Mouse (Mus musculus) spleen, postnatal 36 days (tissue): Measurements from ENCODE around the gene Ift20.
"Not testable (repeated sequence)": the region's sequence is repeated elsewhere in the genome, so short reads cannot be mapped to it uniquely, and the experiment has no call there.

Experiments used
- DNase-seq, 2 experiments: peaks; one replicate each; pipeline ENCODE4 v3.0.0; 2022; ENCODE audit warnings: low spot score in 2 of 2, mixed read lengths in 1 of 2

The Ift20 gene

DNA sequence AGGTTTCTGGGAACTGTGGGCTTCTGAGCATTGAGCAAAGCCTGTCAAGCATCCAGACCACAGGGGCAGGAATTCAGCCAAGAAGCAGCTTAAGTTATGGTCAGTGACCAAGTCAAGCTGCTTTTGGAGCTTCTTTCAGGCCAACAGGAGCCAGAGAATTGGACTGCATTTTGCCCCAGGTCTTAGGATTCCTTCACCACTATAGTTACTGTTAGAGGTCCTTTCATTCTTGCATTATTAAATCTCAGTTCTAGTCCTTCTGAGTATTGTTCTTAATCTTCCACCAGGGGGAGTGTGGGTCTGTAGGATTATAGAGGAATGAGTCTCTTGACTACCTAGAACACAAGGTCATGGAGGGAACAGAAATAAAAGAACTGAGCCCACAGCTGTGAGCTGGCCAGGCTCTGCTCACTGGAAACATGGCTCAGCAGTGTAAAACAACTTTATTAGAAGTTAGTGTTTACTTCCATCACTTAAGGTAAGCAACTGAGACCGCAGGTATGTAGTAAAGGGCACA is 13.6 kb upstream of the Ift20 start:
- no peak for DNase-seq

DNA sequence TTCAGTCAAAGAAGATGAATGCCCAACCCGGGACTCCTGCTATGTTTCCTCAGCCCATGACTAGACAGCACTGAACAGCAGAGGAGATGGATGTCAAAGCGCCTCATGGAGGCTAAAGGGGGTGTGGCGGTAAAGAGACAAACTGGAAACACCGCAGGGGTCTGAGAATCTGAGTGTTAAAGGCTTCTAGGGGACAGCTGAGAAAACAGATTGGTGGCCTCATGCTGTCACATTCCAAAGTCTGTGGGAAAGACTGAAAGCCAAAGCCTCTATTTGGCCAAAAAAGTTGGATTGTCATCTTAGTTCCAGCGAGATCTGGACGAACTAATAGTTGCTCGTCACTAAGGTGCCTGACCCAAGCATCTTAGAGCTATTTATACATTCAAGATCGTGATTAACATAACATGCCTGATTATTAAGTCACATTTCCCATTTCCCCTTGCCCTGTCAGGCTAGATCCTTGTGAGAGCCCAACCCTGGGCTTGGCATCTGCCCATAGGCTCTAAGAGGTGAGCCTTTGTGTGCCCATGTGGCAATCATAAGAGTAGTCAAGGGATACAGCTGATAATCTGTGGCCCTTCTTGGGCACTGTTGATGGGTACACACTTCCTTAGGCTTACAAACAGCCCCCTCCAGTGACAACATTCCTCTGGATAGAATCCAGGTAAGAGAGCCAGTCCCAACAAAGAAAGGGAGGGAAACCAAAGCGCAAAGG is 12.8 kb upstream of the Ift20 start:
- no peak for DNase-seq

DNA sequence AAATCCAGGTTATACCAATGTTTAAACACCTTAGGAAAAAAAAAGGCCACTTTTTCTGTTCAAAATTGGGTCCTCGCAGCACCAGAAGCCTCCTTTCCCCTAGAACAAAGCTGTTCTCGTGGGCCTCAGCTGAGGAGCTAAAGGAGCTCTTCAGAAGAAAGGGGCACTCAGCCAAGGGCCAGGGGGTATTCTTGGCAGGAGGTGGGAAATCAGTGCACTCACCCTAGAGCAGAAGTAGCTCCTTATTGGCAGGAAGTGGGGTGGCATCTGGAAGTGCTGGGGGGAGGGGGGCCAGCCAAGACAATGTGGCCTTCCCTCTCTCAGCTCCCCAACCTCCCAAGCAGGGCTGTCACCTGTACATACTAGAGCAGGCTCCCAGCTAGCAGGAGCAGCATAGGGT is 11.3 kb upstream of the Ift20 start:
- no peak for DNase-seq

DNA sequence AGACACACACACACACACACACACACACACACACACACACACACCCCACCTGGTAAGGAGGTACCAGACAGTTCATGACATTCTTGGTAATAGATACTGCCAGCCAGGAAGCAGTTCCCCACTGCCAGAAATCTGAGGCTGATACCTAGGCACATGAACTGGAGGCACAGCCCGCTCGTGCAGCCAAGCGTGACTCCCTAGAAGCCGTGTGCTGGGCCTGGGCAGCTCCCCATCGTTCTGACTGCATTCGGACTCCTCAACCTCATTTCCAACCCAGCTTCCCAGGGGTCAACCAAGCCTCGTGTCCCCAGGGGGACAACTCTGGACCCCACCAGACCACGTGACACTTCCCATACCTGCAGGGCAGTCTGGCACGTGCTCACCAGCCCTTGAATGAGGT is 7.4 kb upstream of the Ift20 start:
- no peak for DNase-seq

DNA sequence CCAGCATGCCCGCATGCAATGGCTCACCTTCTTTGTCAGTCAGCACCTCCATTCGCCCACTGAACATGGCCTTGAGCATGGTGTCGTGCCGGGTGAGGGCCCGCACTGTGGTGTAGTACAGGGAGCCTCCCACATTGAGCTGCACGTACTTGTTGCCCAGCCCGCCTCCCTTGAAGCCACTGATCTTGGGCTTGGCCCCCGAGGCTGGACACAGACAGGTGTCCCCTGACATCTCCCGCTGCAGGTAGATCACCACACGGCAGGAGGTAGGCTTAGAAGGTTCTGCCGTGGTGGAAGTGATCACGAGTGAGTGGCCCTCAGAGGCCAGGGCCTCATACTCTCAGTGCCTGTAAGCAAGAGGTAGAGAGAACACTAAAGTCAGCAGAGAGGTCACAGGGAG is 6.2 kb upstream of the Ift20 start:
- DNase-seq: no peak

DNA sequence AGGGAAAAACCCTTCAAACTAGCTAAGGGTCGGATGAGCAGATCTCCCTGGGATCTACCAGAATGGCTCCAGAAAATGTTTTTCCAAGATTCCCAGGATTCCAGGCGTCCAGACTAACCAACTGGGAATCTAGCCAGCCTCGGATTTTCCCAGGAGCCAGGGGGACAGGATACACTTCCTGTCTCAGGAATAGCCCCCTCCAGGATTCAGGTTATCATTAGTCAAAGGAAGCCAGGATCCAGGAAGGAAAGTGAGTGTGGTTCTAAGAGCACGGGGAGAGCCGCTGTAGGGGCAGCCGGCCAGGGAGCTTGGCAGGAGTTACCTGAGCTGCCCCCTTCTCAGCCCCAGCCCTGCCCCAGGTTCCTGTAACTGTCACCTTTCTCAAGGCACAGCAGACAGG is 5.1 kb upstream of the Ift20 start:
- DNase-seq: no peak

DNA sequence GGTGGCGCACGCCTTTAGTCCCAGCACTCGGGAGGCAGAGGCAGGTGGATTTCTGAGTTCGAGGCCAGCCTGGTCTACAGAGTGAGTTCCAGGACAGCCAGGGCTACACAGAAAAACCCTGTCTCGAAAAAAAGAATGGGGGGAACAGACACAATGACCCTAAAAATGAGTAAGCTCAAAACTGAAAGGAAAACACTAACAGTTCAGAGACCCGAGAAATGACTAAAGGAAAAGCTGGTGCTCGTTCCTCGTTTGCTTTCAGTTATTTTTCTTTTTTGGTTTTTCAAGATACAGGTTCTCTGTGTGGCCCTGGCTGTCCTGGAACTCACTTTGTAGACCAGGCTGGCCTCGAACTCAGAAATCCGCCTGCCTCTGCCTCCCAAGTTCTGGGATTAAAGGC is 4.6 kb upstream of the Ift20 start:
- DNase-seq: not testable (repeated sequence)

DNA sequence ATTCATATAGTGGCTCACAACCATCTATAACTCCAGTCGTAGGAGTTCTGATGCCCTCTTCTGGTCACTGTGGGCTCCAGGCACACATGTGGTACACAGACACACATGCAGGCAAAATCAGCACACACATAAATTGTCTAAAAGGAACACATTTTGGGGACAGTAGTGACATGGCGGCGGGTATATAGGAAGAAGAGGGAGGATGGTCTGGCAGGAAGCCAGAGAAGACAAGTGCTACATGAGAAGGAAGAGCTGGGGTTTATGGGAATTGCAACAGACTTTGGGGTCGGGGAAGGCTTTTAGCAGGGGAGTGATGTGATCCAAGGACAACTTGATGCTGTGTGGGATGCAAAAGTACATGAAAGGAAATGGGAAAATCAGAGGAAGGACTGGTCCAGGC is 1.6 kb upstream of the Ift20 start:
- DNase-seq: no peak

DNA sequence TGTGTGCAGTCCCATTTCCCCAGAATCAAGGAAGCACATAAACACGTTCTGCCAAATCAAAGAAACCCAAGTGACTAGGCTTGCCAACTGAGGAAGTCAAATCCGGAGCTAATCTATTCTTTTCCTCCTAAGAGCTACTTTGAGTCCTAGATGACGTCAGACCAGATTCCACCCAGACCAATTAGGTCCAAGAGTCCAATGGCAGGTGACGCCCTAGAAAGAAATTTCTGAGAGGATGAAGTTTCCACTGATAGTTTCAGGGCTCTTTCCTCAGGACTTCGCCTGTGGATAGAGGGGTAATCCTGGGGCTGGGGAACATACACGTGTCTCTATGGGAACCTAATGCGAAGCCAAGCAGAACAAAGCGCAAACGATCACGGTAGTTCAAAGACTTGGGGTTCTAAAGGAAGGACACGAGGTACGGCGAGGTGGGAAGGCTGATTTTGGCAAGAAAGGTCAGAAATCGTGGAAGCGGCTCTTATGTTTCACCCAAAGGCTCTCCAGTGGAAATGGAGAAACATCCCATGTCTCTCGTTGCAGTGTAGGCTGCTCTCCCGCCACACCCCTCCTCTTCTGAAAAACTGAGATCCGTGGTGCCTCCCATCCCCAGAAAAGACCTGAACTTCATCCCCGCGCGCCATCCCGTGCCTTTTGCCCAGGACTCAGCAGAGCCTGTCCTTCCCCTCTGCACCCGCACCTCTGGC is 633 bp upstream of the Ift20 start:
- peak in 1 of 2 experiments; percentile 12 for DNase-seq

DNA sequence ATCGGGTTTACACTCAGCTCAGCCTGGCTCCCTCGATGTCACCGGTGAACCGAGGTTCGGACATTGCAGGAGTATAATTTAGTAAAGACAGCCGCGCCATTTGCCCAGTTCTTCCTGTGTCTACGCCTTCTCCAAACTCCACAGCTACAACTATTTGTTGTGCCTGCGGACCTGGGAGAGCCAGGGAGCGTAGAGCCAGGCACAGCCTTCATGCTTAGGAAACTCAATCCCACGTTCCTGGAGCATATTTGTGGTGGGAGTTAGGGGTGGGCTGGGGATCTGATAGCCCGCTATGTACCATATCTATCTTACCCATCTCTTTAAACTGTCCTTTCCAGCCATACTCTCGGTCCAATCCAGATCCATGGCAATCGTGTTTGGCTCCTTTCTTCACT is 526 bp downstream of the Ift20 start:
- DNase-seq: no peak

DNA sequence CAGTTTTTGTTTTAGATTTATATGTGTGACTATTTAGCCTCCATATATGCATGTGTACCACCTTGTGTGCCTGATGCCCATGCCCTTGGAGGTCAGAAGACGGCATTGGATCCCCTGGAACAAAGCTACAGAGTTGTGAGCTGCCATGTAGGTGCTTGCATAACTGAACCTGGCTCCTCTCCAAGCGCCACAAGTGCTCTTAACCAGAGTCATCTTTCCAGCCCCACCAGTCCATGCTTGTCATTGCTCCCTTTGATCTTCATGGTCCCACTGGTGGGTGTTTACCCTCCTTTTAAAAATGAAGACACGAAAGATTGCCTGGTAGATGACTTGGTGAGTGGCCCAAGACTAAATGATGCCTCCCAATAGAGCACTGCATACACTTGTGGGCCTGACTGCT is 4.2 kb downstream of the Ift20 start:
- no peak for DNase-seq

DNA sequence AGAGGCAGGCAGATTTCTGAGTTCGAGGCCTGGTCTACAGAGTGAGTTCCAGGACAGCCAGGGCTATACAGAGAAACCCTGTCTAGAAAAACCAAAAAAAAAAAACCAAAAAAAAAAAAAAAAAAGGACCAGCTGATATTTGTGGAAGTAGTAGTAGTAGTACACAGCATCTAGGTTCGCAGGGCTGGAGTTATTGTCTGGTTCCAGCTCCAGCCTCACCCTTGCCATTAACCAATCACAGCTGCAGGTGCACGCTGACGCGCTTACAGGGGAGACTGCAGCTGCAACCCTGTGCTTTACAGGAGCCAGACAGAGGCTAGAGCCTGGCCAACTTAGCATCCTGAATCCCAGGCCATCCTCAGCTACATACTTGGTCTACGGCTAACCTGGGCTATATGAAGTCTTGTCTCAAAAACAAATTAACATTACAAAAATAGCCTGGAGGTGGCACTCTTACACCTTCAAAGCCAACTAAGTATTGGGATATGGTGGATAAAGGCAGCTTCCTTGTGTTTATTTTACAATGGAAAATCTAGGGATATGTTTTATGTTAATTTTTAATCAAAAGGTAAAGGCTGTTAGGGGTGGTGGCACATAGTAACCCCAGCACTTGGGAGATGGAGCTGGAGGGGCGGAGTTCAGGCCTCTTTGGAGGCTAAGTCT is 8.4 kb downstream of the Ift20 start:
- DNase-seq: no peak

DNA sequence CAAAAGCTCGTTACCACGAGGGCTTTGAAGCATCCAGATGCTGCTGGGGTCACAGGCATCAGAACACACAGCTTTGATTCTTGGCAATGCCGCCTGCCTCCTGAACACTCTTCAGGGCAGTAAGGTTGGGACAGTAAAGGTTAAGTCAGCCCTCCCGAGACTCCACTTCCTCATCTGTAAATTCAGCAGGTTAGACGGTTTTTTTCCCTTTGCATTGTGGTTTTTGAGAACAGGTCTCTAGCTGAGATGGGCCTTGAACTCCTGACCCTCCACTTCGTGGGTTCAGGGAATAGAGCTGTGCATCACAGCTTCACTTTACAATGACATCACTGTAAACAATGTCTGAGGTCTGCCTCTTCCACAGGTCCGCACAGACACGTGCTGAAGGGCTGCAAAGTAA is 9.0 kb downstream of the Ift20 start:
- no peak for DNase-seq

DNA sequence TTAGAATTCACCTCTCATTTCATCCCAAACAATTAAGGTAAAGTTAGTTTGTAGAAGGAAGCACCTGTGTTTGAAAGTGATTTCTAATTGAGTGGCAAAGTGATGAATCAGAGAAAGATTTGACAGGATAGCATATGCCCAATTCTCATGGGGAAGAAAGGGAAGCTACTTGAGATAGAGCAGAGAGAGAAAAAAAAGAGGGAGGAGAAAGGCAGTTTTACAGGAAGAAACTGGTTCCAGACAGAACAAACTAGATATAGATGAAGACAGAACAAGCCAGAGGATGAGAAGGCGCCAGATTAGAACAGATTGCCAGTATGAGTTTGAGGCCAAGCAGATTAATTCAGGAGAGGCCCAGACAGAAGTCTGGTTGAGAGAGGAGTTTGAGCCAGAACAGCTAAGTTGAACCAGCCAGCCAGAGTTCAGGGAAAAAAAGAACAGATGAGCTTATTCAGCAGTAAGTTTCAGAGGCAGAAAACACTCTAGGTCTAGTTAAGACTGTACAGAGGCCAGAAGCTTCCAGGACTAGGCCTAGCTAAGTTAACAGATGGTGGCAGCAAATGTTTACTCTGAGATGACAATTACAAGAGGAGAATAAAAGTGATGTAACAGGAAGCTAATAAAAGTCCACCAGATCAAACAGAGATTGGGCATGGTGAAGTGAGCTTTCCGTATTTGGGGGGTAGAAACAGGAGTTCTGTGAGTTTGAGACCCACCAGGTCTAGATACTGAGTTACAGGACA is 11.7 kb downstream of the Ift20 start:
- no peak for DNase-seq

DNA sequence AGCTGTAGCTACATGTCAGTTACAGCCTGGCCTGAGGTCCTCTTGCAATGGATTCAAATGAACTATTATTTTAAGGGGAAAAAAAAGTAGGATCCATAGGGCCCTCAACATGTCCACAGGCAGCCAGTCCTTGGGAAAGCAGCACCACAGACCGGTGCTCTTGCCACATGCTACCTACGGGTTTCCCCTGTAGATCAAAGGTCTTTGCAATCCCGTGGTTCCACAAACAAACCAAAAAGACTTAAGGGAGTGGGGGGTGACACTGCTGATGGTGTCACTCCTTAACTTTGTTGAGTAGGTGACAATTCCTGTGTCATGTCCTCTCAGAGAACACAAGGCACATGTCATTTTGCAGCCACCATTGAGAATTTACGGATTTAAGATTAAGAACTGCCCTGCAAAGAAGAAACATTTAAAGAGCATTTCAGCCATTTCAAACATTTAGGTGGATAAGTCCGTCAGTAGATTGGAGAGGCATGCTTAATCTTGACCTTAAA is 13.4 kb downstream of the Ift20 start:
- DNase-seq: no peak

DNA sequence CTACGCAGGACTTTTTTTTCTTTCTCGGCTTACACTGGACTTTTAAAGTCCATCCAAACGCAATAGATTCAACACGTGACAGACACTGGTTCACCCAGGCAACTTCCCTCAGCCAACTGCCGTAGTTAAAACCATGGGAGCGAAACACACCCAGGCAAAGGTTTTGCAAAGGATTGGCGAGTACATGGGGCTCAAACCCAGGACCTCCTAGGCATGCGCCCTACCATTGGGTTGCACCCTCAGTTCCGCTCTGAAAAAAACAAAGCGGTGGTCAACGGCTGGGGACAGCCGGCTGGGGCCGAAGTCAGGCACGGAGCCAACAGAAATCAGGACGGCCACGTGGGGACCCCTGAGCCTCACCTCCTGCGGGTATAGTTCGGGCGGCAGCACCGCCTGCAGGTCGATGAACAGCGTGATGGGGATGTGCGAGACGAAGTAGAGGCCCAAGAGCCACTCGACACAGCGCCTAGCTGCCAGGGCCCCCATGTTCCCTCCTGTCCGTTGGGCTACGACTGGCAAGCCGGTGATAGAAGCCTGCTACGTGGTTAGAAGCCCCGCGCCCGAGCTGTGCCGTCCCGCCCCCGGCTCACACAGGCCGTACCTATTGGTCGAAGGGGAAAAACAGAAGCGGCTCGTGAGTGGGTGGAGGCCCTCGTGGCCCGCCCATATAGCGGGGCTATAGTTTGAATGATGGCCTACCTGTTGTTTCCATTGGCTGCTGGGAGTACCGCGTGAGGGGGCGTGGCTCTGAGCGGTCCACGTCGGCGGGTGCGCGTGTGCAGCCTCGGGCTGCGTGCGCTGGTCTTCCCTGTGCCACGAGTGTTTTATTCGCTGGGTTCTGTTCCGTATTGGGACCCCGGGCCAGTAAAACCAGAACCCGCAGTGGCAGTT is 14.3 kb downstream of the Ift20 start, which contains the start of gene Tmem97:
Gene Tmem97 (minus strand): TSS at position 610 of the 891 bp plus-strand sequence.
- DNase-seq: peak; percentile 95

DNA sequence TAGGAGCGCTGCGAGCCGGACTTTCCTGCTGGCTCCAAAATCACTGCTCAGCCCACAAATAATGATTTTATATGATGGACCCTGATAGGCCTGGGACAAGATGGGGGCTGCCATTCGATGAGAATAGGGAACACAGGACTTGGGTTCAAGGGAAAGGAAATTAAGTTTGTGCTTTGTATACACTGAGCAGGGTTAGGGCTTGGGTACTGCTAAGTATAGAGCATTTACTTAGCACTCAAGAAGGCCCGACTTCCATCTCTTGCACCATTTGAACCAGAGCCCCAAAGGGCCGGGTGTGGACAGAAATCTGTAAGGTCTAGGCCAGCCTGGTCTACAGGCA is 14.9 kb downstream of the Ift20 start:
- no peak for DNase-seq

DNA sequence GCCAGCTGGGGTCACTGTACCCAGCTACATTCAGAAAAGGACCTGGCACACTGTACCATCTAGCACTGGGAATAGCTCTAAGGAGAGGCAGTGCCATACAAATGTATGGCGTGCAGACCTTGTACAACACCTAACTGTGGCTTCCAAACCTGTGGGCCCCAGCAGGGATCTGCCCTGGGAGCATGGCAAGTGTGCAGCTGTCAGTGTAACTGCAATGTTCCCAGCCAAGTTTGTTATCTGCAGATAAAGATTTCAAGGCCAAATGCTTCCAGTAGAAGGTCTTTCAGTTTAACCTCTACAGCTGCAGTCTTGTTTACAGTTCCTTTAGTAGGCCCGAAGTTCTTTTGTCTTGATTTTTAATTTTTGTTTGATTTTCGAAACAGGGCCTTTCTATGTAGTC is 19.5 kb downstream of the Ift20 start:
- DNase-seq: no peak

DNA sequence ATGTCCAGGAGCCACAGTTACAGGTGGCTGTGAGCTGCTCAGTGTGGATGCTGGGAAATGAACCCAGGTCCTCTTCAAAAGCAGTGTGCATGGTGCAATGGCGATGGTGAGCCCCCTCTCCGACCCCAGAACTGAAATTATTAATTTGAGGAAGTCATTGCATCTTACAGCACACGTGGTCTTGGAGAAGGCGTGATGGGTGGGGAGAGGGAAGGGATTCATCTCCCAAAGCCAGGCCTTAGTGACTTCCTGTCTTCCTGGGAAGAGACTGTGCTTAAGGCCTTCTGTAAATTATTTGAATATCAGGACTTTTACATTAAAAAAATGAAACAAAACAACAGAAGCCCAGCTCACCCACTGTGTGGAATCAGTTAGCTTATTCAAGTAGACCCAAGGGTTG is 19.9 kb downstream of the Ift20 start:
- no peak for DNase-seq

DNA sequence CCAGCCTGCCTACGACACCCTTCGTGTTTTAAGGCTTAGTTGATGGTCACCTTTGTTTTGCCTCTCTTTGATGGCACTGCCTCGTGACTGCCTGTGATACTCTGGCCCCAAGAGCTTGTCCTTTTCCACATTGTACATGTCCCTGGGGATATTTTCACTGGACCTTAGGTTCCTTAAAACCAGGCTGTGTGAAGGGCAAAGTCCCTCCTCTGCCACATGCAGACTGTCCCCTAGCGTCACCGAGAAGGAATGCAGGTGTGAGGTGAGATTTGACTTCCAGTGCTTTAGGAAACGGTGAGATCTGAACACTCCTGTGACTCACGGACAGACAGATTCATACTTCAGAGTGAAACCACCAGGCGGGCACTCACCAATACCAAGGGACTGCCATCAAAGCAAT is 21.1 kb downstream of the Ift20 start:
- no peak for DNase-seq

DNA sequence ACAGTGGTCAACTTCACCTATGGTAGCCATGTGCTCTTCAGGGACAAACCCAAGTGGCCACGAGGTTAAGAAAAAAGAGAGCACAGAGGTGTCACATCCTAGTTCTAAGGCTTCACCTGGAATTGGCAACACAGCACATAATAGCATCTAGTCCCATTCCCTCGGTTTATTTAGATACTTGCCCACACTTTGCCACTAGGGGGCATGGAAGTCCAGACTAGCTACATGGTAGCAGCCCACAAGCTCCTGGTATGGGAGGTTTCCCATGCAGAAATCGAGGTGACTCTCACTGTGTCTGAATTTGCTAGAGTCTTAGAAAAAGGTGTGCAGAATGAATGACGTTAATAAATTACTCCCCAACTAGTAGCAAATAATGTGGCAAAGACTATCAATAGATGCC is 24.3 kb downstream of the Ift20 start:
- DNase-seq: peak; percentile 44 to 56
